In genomic region chr16:93353971-93354370, GRCm38 (mm10) we compare ENCODE assay signal across 29 mouse cellular contexts.
"Had no signal": no experiment of that assay in that cellular context is flagged by ENCODE, and none has a peak within 500 bp of the region (broad histone marks: within the 10 kb centered on the region; RNA-seq: fewer than 3 reads in every experiment).

No protein-coding gene starts in this region.

- H3K9ac ChIP-seq: embryonic facial prominence, embryonic 12.5 days; embryonic facial prominence, embryonic 13.5 days; embryonic facial prominence, embryonic 15.5 days; forebrain, embryonic 12.5 days; forebrain, embryonic 13.5 days; forebrain, embryonic 15.5 days; forebrain, postnatal 0 days had no signal

- H3K27me3 ChIP-seq: embryonic facial prominence, embryonic 12.5 days; embryonic facial prominence, embryonic 13.5 days; embryonic facial prominence, embryonic 15.5 days; forebrain, embryonic 12.5 days; forebrain, embryonic 13.5 days; forebrain, embryonic 15.5 days had no signal

- H3K4me2 ChIP-seq: embryonic facial prominence, embryonic 12.5 days; embryonic facial prominence, embryonic 13.5 days; embryonic facial prominence, embryonic 15.5 days; forebrain, embryonic 12.5 days; forebrain, embryonic 13.5 days; forebrain, embryonic 15.5 days had no signal

- H3K4me1 ChIP-seq: embryonic facial prominence, embryonic 12.5 days; embryonic facial prominence, embryonic 13.5 days; embryonic facial prominence, embryonic 15.5 days; forebrain, embryonic 12.5 days; forebrain, embryonic 13.5 days; forebrain, embryonic 15.5 days had no signal

- H3K36me3 ChIP-seq: embryonic facial prominence, embryonic 10.5 days; embryonic facial prominence, embryonic 12.5 days; embryonic facial prominence, embryonic 13.5 days; embryonic facial prominence, embryonic 15.5 days; forebrain, embryonic 10.5 days; forebrain, embryonic 12.5 days; forebrain, embryonic 15.5 days had no signal

- H3K27ac ChIP-seq: embryonic facial prominence, embryonic 10.5 days; embryonic facial prominence, embryonic 12.5 days; embryonic facial prominence, embryonic 13.5 days; embryonic facial prominence, embryonic 15.5 days; forebrain, embryonic 10.5 days; forebrain, embryonic 12.5 days; forebrain, embryonic 13.5 days; forebrain, embryonic 15.5 days; gastrocnemius, adult 2 months; heart, adult 2 months had no signal

- H3K9me3 ChIP-seq: embryonic facial prominence, embryonic 10.5 days; embryonic facial prominence, embryonic 12.5 days; embryonic facial prominence, embryonic 13.5 days; embryonic facial prominence, embryonic 15.5 days; forebrain, embryonic 10.5 days; forebrain, embryonic 12.5 days; forebrain, embryonic 13.5 days; forebrain, embryonic 15.5 days had no signal

- ATAC-seq: forebrain, embryonic 13.5 days; forebrain, embryonic 14.5 days; forebrain, embryonic 15.5 days; forebrain, embryonic 16.5 days; forebrain, postnatal 0 days had no signal

- DNase-seq: cerebellum, adult 2 months; cerebellum, adult 8-10 months; cerebellum, adult 9-10 months; cerebellum, adult 9-11 months; cerebellum, postnatal 10 days; cerebellum, postnatal 14 days; cerebellum, postnatal 25 days; cerebellum, postnatal 36 days; embryo, embryonic 11 days; forebrain, postnatal 0 days; gastrocnemius, adult 2 months; gastrocnemius, postnatal 10 days; gastrocnemius, postnatal 14 days; gastrocnemius, postnatal 25 days; gastrocnemius, postnatal 36 days; heart, adult 11 months; heart, adult 18-20 months; heart, adult 2 months had no signal

- H3K4me3 ChIP-seq: embryonic facial prominence, embryonic 10.5 days; embryonic facial prominence, embryonic 12.5 days; embryonic facial prominence, embryonic 13.5 days; embryonic facial prominence, embryonic 15.5 days; erythroblast, embryonic 14.5 days; forebrain, embryonic 10.5 days; forebrain, embryonic 12.5 days; forebrain, embryonic 13.5 days; forebrain, embryonic 15.5 days; gastrocnemius, adult 2 months; heart, adult 2 months had no signal
